Mouse (Mus musculus) ovary, postnatal 14 days (tissue): ENCODE measurements around the gene Clptm1l.

Experiments
- DNase-seq: peaks from one replicate; pipeline ENCODE4 v3.0.0; 2022; ENCODE audit warnings: low spot score

Gene Clptm1l

DNA sequence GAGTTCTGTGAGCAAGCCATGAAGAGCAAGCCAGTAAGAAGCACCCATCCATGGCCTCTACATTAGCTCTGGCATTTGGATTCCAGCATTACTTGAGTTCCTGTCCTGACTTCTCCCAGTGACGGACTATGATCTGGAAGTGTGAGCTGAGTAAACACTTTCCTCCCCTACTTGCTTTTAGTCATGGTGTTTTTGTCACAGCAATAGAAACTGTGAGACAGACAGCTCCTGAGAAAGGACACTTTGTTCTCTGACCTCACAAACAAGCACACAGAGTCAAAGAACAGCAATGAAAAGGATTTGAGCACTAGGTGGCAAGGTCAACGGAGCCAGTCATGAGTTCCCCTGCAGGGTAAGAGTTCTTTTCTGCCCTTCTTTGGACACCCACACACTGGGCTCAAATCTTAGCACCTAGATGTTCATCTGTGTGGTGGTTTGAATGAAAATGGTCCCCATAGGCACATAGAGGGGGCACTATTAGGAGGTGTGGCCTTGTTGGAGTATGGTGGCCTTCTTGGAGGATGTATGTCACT, 56.4 kb downstream of the Clptm1l start:
- no peak for DNase-seq
